ENCODE assay signal across 26 mouse cellular contexts in genomic region chr1:183987711-183988245, GRCm38 (mm10). TPM values are rescaled to one million over a fixed set of nuclear protein-coding genes. Genes with fewer than 3 reads are reported as not detected.
DNase-seq lines count a peak whose midpoint lies in the region; ATAC-seq and TF ChIP-seq lines count a peak whose summit lies in the region.
"Had no signal": no experiment of that assay in that cellular context is flagged by ENCODE, and none has a peak within 500 bp of the region (broad histone marks: within the 10 kb centered on the region; RNA-seq: fewer than 3 reads in every experiment).

No protein-coding gene starts in this region.

- 63% methylated on average over 7 of the region's 7 CpGs for WGBS in thymus, adult 2 months

- peaks cover 7% of the 10 kb centered on the region for H3K4me1 ChIP-seq in thymus, adult 2 months (replicated peaks; ENCODE audit: control insufficient read depth, insufficient read depth, low read length)
- H3K4me1 ChIP-seq: embryonic facial prominence, embryonic 15.5 days; forebrain, embryonic 15.5 days; heart, embryonic 15.5 days; limb, embryonic 10.5 days; liver, embryonic 15.5 days; midbrain, embryonic 15.5 days had no signal

- TF ChIP-seq CTCF in thymus, adult 2 months (IDR thresholded peaks at IDR 0.05; ENCODE audit: borderline replicate concordance, control insufficient read depth, extremely low read depth, insufficient read depth, low read length, poor library complexity), result no peak
- TF ChIP-seq CTCF in layer of hippocampus, adult 2 months (conservative IDR thresholded peaks at IDR 0.05), result no peak

- no peaks in the 10 kb centered on the region for H3K36me3 ChIP-seq in thymus, adult 2 months (ENCODE audit: control insufficient read depth, insufficient read depth, low read length)
- H3K36me3 ChIP-seq: embryonic facial prominence, embryonic 15.5 days; forebrain, embryonic 15.5 days; heart, embryonic 15.5 days; intestine, embryonic 15.5 days; limb, embryonic 10.5 days; liver, embryonic 15.5 days; midbrain, embryonic 15.5 days had no signal

- H3K4me3 ChIP-seq in thymus, adult 2 months (ENCODE audit: control insufficient read depth, insufficient read depth, low read length), result no peak overlapping the region
- H3K4me3 ChIP-seq in layer of hippocampus, adult 2 months, result no peak overlapping the region
- H3K4me3 ChIP-seq: embryonic facial prominence, embryonic 15.5 days; forebrain, embryonic 15.5 days; heart, embryonic 15.5 days; intestine, embryonic 15.5 days; limb, embryonic 10.5 days; liver, embryonic 15.5 days; midbrain, embryonic 15.5 days had no signal

- H3K27me3 ChIP-seq in thymus, adult 2 months (ENCODE audit: control insufficient read depth, insufficient read depth, low read length), result no peaks in the 10 kb centered on the region
- H3K27me3 ChIP-seq: embryonic facial prominence, embryonic 15.5 days; forebrain, embryonic 15.5 days; heart, embryonic 15.5 days; intestine, embryonic 15.5 days; liver, embryonic 15.5 days; midbrain, embryonic 15.5 days had no signal

- H3K27ac ChIP-seq in thymus, adult 2 months (ENCODE audit: control insufficient read depth, insufficient read depth, low read length), result no peak overlapping the region
- H3K27ac ChIP-seq in layer of hippocampus, adult 2 months, result no peak overlapping the region
- H3K27ac ChIP-seq: embryonic facial prominence, embryonic 15.5 days; forebrain, embryonic 15.5 days; heart, embryonic 15.5 days; hindbrain, embryonic 14.5 days; intestine, embryonic 15.5 days; limb, embryonic 10.5 days; liver, embryonic 15.5 days; macrophage; midbrain, embryonic 15.5 days had no signal

- peak; percentile 86 for DNase-seq in heart, adult 11 months
- no peak for DNase-seq in heart, adult 18-20 months
- peak; percentile 34 for DNase-seq in thymus, adult 2 months
- peak; percentile 40 for DNase-seq in thymus, postnatal 4 days
- no peak for DNase-seq in frontal cortex, postnatal 14 days (ENCODE audit: low spot score in 2 of 2)
- no peak for DNase-seq in layer of hippocampus, adult 2 months (ENCODE audit: low spot score in 2 of 2)
- DNase-seq in kidney, postnatal 10 days, result no peak
- DNase-seq: adrenal gland, postnatal 25 days; cerebellum, adult 9-10 months; gastrocnemius, postnatal 25 days; heart, postnatal 4 days; kidney, adult 9 months; kidney, postnatal 4 days; liver; right cerebral cortex, postnatal 14 days; spleen, adult 18-20 months had no signal

- no peak for TF ChIP-seq POLR2A in thymus, adult 2 months (IDR thresholded peaks at IDR 0.05; ENCODE audit: control insufficient read depth, extremely low read depth, insufficient read depth, low read length, poor library complexity)

- peak; percentile 98 for ATAC-seq in activated CD4-positive, CD25-positive, alpha-beta regulatory T cell, adult 4 months
- ATAC-seq: forebrain, embryonic 15.5 days; intestine, embryonic 15.5 days; midbrain, embryonic 15.5 days had no signal

RNA-seq across cellular contexts. Expression of gene Dusp10, which starts 25.3 kb away (rescaled TPM):
- 1 to 10 TPM; 3.6 to 5.0 TPM for total RNA-seq in heart, adult 18-20 months (2021)
- 10 to 100 TPM; 17.2 to 18.2 TPM for polyA plus RNA-seq in activated CD4-positive, CD25-positive, alpha-beta regulatory T cell, adult 4 months (2017; shearing (Covaris generic))
- 206 and 226 TPM in 2 replicates for polyA plus RNA-seq in thymus, adult 2 months (2012; rRNA removed)
- total RNA-seq in layer of hippocampus, adult 2 months (2021), result 1 to 10 TPM; 4.9 to 5.3 TPM

RNA-seq across cellular contexts. Expression of gene 1700056E22Rik, which starts 46.3 kb away (rescaled TPM):
- 1 to 10 TPM in 1 of 2 experiments, under 1 TPM in 1; 0.55 to 1.6 TPM for total RNA-seq in heart, adult 18-20 months (2021)
- polyA plus RNA-seq in activated CD4-positive, CD25-positive, alpha-beta regulatory T cell, adult 4 months (2017; shearing (Covaris generic)), result 1 to 10 TPM in 1 of 2 experiments, under 1 TPM in 1; 0.90 to 2.0 TPM
- 5.0 and 7.8 TPM in 2 replicates for polyA plus RNA-seq in thymus, adult 2 months (2012; rRNA removed)
- total RNA-seq in layer of hippocampus, adult 2 months (2021), result not detected

Comparison
In these comparisons a context has a peak if more than half of its experiments do, and no peak if none do; other contexts are left out.
1. DNase-seq: peak in heart, adult 11 months (single experiment), thymus, adult 2 months (single experiment) and thymus, postnatal 4 days (single experiment); none in heart, adult 18-20 months (0 of 2), frontal cortex, postnatal 14 days (0 of 2), layer of hippocampus, adult 2 months (0 of 2) and kidney, postnatal 10 days (single experiment).